Mouse (Mus musculus) CH12.LX (cell line): ENCODE data around the gene Zranb2. TPM values are rescaled to one million over a fixed set of nuclear protein-coding genes. Genes with fewer than 3 reads are reported as not detected.

ENCODE experiments used
- DNase-seq: peaks from one replicate; pipeline ENCODE4 v3.0.0-alpha.2; 2013; ENCODE audit errors: extremely low read depth
- H3K27ac ChIP-seq: 2 replicates; pipeline ENCODE4 v1.5.1; 2012; ENCODE audit warnings: low read depth, mild to moderate bottlenecking, control low read depth, moderate library complexity; ENCODE audit not compliant: insufficient read depth
- H3K27me3 ChIP-seq: replicated peaks from 2 replicates; pipeline ENCODE3; 2012; ENCODE audit warnings: inconsistent platforms
- H3K36me3 ChIP-seq, 2 experiments: replicated peaks in 1 of 2; 2 replicates each; pipeline versions ENCODE3 to v1.6.1; 2012; ENCODE audit warnings: inconsistent platforms in 1 of 2, low read length in 1 of 2, mild to moderate bottlenecking in 1 of 2, mixed read lengths in 1 of 2, moderate library complexity in 1 of 2; ENCODE audit not compliant: control insufficient read depth in 1 of 2, insufficient read depth in 1 of 2
- H3K4me1 ChIP-seq, 2 experiments: 2 replicates each; pipeline ENCODE4 v1.6.1; 2012; ENCODE audit warnings: inconsistent platforms in 1 of 2, moderate library complexity in 1 of 2; ENCODE audit not compliant: insufficient read depth in 2 of 2, control insufficient read depth in 1 of 2
- H3K4me2 ChIP-seq: 2 replicates; pipeline ENCODE4 v1.6.1; 2012; ENCODE audit warnings: low read depth, mild to moderate bottlenecking, control low read depth; ENCODE audit not compliant: poor library complexity, insufficient read depth, severe bottlenecking
- H3K4me3 ChIP-seq, 3 experiments: fragments of 150-350 bp in 1 of 3; sonication (generic) in 1 of 3; replicated peaks in 1 of 3; 2 replicates each; pipeline versions ENCODE3 to v1.5.1; 2011 to 2012; ENCODE audit warnings: low read depth in 2 of 3, low read length in 2 of 3, mild to moderate bottlenecking in 2 of 3, moderate library complexity in 2 of 3, control low read depth in 1 of 3, improper control_type of control experiment in 1 of 3, inconsistent platforms in 1 of 3, mixed read lengths in 1 of 3; ENCODE audit not compliant: poor library complexity in 1 of 3
- H3K79me2 ChIP-seq: replicated peaks from 2 replicates; pipeline ENCODE4 v1.6.1; 2012; ENCODE audit warnings: mild to moderate bottlenecking, moderate library complexity; ENCODE audit not compliant: control insufficient read depth, poor library complexity, insufficient read depth, severe bottlenecking; ENCODE audit errors: extremely low read depth
- H3K9ac ChIP-seq: 2 replicates; pipeline ENCODE4 v1.6.1; 2012; ENCODE audit warnings: low read depth, mild to moderate bottlenecking, control low read depth, moderate library complexity; ENCODE audit not compliant: insufficient read depth
- H3K9me3 ChIP-seq: replicated peaks from 2 replicates; pipeline ENCODE3; 2012; ENCODE audit warnings: low read length, inconsistent platforms, mixed read lengths
- BHLHE40 ChIP-seq: IDR thresholded peaks from 2 replicates; pipeline ENCODE4 v1.6.1; 2011; ENCODE audit warnings: mild to moderate bottlenecking, low read depth, low read length, improper control_type of control experiment
- CHD1 ChIP-seq: IDR thresholded peaks from 2 replicates; pipeline ENCODE4 v1.6.1; 2012; ENCODE audit warnings: low read depth, low read length, improper control_type of control experiment, inconsistent platforms
- CHD2 ChIP-seq: IDR thresholded peaks from 2 replicates; pipeline ENCODE4 v1.6.1; 2011; ENCODE audit warnings: low read length, improper control_type of control experiment
- CTCF ChIP-seq, 2 experiments: IDR thresholded peaks in 1 of 2; conservative IDR thresholded peaks in 1 of 2; 2 replicates each; pipeline ENCODE4 v1.5.1; 2011 to 2012; ENCODE audit warnings: low read depth in 2 of 2, low read length in 2 of 2, improper control_type of control experiment in 1 of 2, inconsistent platforms in 1 of 2, mild to moderate bottlenecking in 1 of 2, moderate library complexity in 1 of 2
- E2F4 ChIP-seq: IDR thresholded peaks from 2 replicates; pipeline ENCODE4 v1.6.1; 2011; ENCODE audit warnings: low read depth, low read length, improper control_type of control experiment; ENCODE audit not compliant: insufficient replicate concordance
- ELF1 ChIP-seq: IDR thresholded peaks from 2 replicates; pipeline ENCODE4 v1.6.1; 2014; ENCODE audit warnings: low read depth, mild to moderate bottlenecking, inconsistent platforms, low read length, improper control_type of control experiment
- EP300 ChIP-seq: IDR thresholded peaks from 2 replicates; pipeline ENCODE4 v1.6.1; 2011; ENCODE audit warnings: low read length, improper control_type of control experiment
- ETS1 ChIP-seq: conservative IDR thresholded peaks from 2 replicates; pipeline ENCODE4 v1.6.1; 2012; ENCODE audit warnings: low read depth, mild to moderate bottlenecking, inconsistent platforms, low read length, improper control_type of control experiment, moderate library complexity
- GABPA ChIP-seq: IDR thresholded peaks from 2 replicates; pipeline ENCODE4 v1.6.1; 2012; ENCODE audit warnings: low read depth, low read length, improper control_type of control experiment, inconsistent platforms; ENCODE audit not compliant: insufficient replicate concordance
- HCFC1 ChIP-seq: IDR thresholded peaks from 2 replicates; pipeline ENCODE4 v1.6.1; 2012; ENCODE audit warnings: low read depth, mild to moderate bottlenecking, inconsistent platforms, low read length, improper control_type of control experiment
- IRF4 ChIP-seq: IDR thresholded peaks from 2 replicates; pipeline ENCODE4 v1.6.1; 2014; ENCODE audit warnings: low read depth, mild to moderate bottlenecking, inconsistent platforms, low read length, improper control_type of control experiment
- JUN ChIP-seq: IDR thresholded peaks from 2 replicates; pipeline ENCODE4 v1.6.1; 2011; ENCODE audit warnings: low read depth, mild to moderate bottlenecking, low read length, improper control_type of control experiment, moderate library complexity; ENCODE audit not compliant: insufficient read depth
- KAT2A ChIP-seq: IDR thresholded peaks from 2 replicates; pipeline ENCODE4 v1.6.1; 2012; ENCODE audit warnings: low read length, improper control_type of control experiment, inconsistent platforms; ENCODE audit not compliant: insufficient replicate concordance
- MAFK ChIP-seq: IDR thresholded peaks from 2 replicates; pipeline ENCODE4 v1.6.1; 2011; ENCODE audit warnings: low read length, improper control_type of control experiment; ENCODE audit not compliant: insufficient replicate concordance
- MAX ChIP-seq: IDR thresholded peaks from 2 replicates; pipeline ENCODE4 v1.6.1; 2011; ENCODE audit warnings: low read length, improper control_type of control experiment
- MAZ ChIP-seq: IDR thresholded peaks from 2 replicates; pipeline ENCODE4 v1.6.1; 2012; ENCODE audit warnings: low read depth, mild to moderate bottlenecking, inconsistent platforms, low read length, improper control_type of control experiment, moderate library complexity
- MEF2A ChIP-seq: IDR thresholded peaks from 2 replicates; pipeline ENCODE4 v1.6.1; 2014; ENCODE audit warnings: low read depth, mild to moderate bottlenecking, inconsistent platforms, low read length, improper control_type of control experiment, borderline replicate concordance
- MXI1 ChIP-seq: IDR thresholded peaks from 2 replicates; pipeline ENCODE4 v1.6.1; 2011; ENCODE audit warnings: mild to moderate bottlenecking, low read depth, low read length, improper control_type of control experiment
- MYC ChIP-seq: IDR thresholded peaks from 2 replicates; pipeline ENCODE4 v1.6.1; 2011; ENCODE audit warnings: low read depth, mild to moderate bottlenecking, improper control_type of control experiment, low read length
- NELFE ChIP-seq: IDR thresholded peaks from 2 replicates; pipeline ENCODE4 v1.6.1; 2011; ENCODE audit warnings: low read depth, low read length, improper control_type of control experiment
- NRF1 ChIP-seq: IDR thresholded peaks from 2 replicates; pipeline ENCODE4 v1.6.1; 2014; ENCODE audit warnings: low read depth, mild to moderate bottlenecking, inconsistent platforms, low read length, improper control_type of control experiment, moderate library complexity
- PAX5 ChIP-seq: IDR thresholded peaks from 2 replicates; pipeline ENCODE4 v1.6.1; 2012; ENCODE audit warnings: low read length, inconsistent platforms, mixed read lengths
- POLR2A ChIP-seq: IDR thresholded peaks from 2 replicates; pipeline ENCODE4 v1.6.1; 2011; ENCODE audit warnings: low read depth, mild to moderate bottlenecking, improper control_type of control experiment, low read length
- POLR2AphosphoS2 ChIP-seq: IDR thresholded peaks from 2 replicates; pipeline ENCODE4 v1.6.1; 2011; ENCODE audit warnings: low read depth, low read length, improper control_type of control experiment
- RAD21 ChIP-seq: IDR thresholded peaks from 2 replicates; pipeline ENCODE4 v1.6.1; 2011; ENCODE audit warnings: low read depth, mild to moderate bottlenecking, low read length, improper control_type of control experiment, moderate library complexity
- RCOR1 ChIP-seq: conservative IDR thresholded peaks from 2 replicates; pipeline ENCODE4 v1.6.1; 2012; ENCODE audit warnings: low read depth, mild to moderate bottlenecking, inconsistent platforms, low read length, improper control_type of control experiment
- SIN3A ChIP-seq: IDR thresholded peaks from 2 replicates; pipeline ENCODE4 v1.6.1; 2012; ENCODE audit warnings: low read length, improper control_type of control experiment, inconsistent platforms
- SMC3 ChIP-seq: IDR thresholded peaks from 2 replicates; pipeline ENCODE4 v1.6.1; 2011; ENCODE audit warnings: low read depth, low read length, improper control_type of control experiment
- TBP ChIP-seq: conservative IDR thresholded peaks from 2 replicates; pipeline ENCODE4 v1.6.1; 2011; ENCODE audit warnings: low read depth, low read length, improper control_type of control experiment
- TCF12 ChIP-seq: IDR thresholded peaks from 2 replicates; pipeline ENCODE4 v1.6.1; 2014; ENCODE audit warnings: low read depth, mild to moderate bottlenecking, inconsistent platforms, low read length, improper control_type of control experiment
- UBTF ChIP-seq: IDR thresholded peaks from 2 replicates; pipeline ENCODE4 v1.6.1; 2012; ENCODE audit warnings: low read depth, mild to moderate bottlenecking, inconsistent platforms, low read length, improper control_type of control experiment, moderate library complexity
- USF1 ChIP-seq: IDR thresholded peaks from 2 replicates; pipeline ENCODE4 v1.6.1; 2014; ENCODE audit warnings: low read depth, mild to moderate bottlenecking, inconsistent platforms, low read length, improper control_type of control experiment
- USF2 ChIP-seq: conservative IDR thresholded peaks from 2 replicates; pipeline ENCODE4 v1.6.1; 2011; ENCODE audit warnings: low read depth, low read length, improper control_type of control experiment
- ZC3H11A ChIP-seq: IDR thresholded peaks from 2 replicates; pipeline ENCODE4 v1.6.1; 2012; ENCODE audit warnings: low read depth, mild to moderate bottlenecking, inconsistent platforms, low read length, improper control_type of control experiment
- ZKSCAN1 ChIP-seq: IDR thresholded peaks from 2 replicates; pipeline ENCODE4 v1.6.1; 2012; ENCODE audit warnings: low read depth, inconsistent platforms, low read length, improper control_type of control experiment, borderline replicate concordance
- ZMIZ1 ChIP-seq: IDR thresholded peaks from 2 replicates; pipeline ENCODE4 v1.6.1; 2012; ENCODE audit warnings: low read depth, mild to moderate bottlenecking, inconsistent platforms, low read length, improper control_type of control experiment
- ZNF384 ChIP-seq: IDR thresholded peaks from 2 replicates; pipeline ENCODE4 v1.6.1; 2012; ENCODE audit warnings: low read depth, low read length, improper control_type of control experiment, inconsistent platforms
- dilution Hi-C: fragments of 300-500 bp; cut with MboI; formaldehyde crosslinking; loops from 2 replicates; pipeline ENCODE4 v1.14.3; 2020; ENCODE audit warnings: low sequenced_read_pairs; ENCODE audit not compliant: extremely low pct_unique_long_range_greater_than_20kb, extremely low pct_ligation_motif_present
- in situ Hi-C: fragments of 300-500 bp; cut with MboI; formaldehyde crosslinking; loops from 3 replicates; pipeline ENCODE4 v1.14.3; 2019; ENCODE audit warnings: low sequenced_read_pairs, low pct_ligation_motif_present, low pct_unique_long_range_greater_than_20kb, mixed read lengths
- polyA plus RNA-seq: library from polyadenylated mRNA; unstranded; fragments of >175 nt; gene quantifications from 2 replicates; pipeline ENCODE4 v1.2.1, GENCODE M21; 2012; ENCODE audit warnings: low read depth; ENCODE audit not compliant: insufficient read length
- total RNA-seq, 2 experiments: library from RNA; depleted of rRNA; stranded (reverse); fragments of 300-350 nt in 1 of 2; fragments of >200 nt in 1 of 2; gene quantifications; 2 replicates each; pipeline ENCODE4 v1.2.3; 2012 to 2014

Zranb2 gene
- total RNA-seq (2012; rRNA removed) (87.5 and 116 TPM in 2 replicates), total RNA-seq (2014; rRNA removed) (240 and 260 TPM in 2 replicates), polyA plus RNA-seq (346 and 358 TPM in 2 replicates)

GRCm38 (mm10) chr3:157533964-157534785 is at the start of gene Zranb2:
Gene Zranb2 (plus strand): TSS chr3:157534160.
- peak within 1 kb of the TSS; percentile 71 to 84 (median 77) for H3K4me3 ChIP-seq
- H3K9ac ChIP-seq = peak within 1 kb of the TSS; percentile 88
- no peaks in the 10 kb centered on the region for H3K27me3 ChIP-seq
- H3K9me3 ChIP-seq = no peaks in the 10 kb centered on the region
- H3K36me3 ChIP-seq = peaks cover 16 to 32% of the 10 kb centered on the region in 2 experiments
- peak within 1 kb of the TSS; percentile 73 for H3K27ac ChIP-seq
- in situ Hi-C loops (loop anchor here (25.0 kb wide), 1 partner anchor 478 kb away; no protein-coding TSS in a partner anchor), dilution Hi-C loops (no loop called here)
- peaks cover 40% of the 10 kb centered on the region for H3K79me2 ChIP-seq
- DNase-seq = peak; percentile 98
- H3K4me2 ChIP-seq = peak within 1 kb of the TSS; percentile 41
- peaks cover 7 to 38% of the 10 kb centered on the region in 2 experiments for H3K4me1 ChIP-seq
- peak; percentile 100 for TF ChIP-seq MAX
- peak; percentile 66 for TF ChIP-seq USF2
- no peak for TF ChIP-seq EP300
- TF ChIP-seq KAT2A = peak; percentile 94; the same call in 1 of the 2 replicates
- TF ChIP-seq ZMIZ1 = peak; percentile 88
- TF ChIP-seq MAZ = peak; percentile 79
- TF ChIP-seq HCFC1 = peak; percentile 97
- peak; percentile 83 for TF ChIP-seq MEF2A
- peak; percentile 75 for TF ChIP-seq TBP
- TF ChIP-seq POLR2AphosphoS2 = peak; percentile 82; the same call in 1 of the 2 replicates
- no peak for TF ChIP-seq CHD2
- TF ChIP-seq TCF12 = peak; percentile 94
- no peak; the same call in 1 of the 2 replicates for TF ChIP-seq GABPA
- peak; percentile 29; the same call in 1 of the 2 replicates for TF ChIP-seq MYC
- TF ChIP-seq ZNF384 = 0 out of 2 replicates have a peak, but pooled peaks have one; percentile 8
- no peak for TF ChIP-seq JUN
- no peak for TF ChIP-seq E2F4
- TF ChIP-seq ZC3H11A = no peak
- peak in 1 of 2 experiments; percentile 45; a peak in 2 of 4 replicates for TF ChIP-seq CTCF (conservative IDR thresholded peaks at IDR 0.05 in 1 of 2, IDR thresholded peaks at IDR 0.05 in 1 of 2; ENCODE audit: low read depth in 2 of 2, low read length in 2 of 2)
- TF ChIP-seq MXI1 = peak; percentile 85
- peak; percentile 64 for TF ChIP-seq IRF4
- TF ChIP-seq POLR2A = peak; percentile 96
- peak; percentile 90 for TF ChIP-seq RCOR1
- TF ChIP-seq SIN3A = peak; percentile 85
- TF ChIP-seq RAD21 = no peak
- no peak for TF ChIP-seq ZKSCAN1
- TF ChIP-seq UBTF = peak; percentile 67; the same call in 1 of the 2 replicates
- peak; percentile 85 for TF ChIP-seq USF1
- no peak for TF ChIP-seq SMC3
- TF ChIP-seq CHD1 = no peak
- TF ChIP-seq PAX5 = no peak
- TF ChIP-seq ETS1 = 0 out of 2 replicates have a peak, but pooled peaks have one; percentile 7
- TF ChIP-seq MAFK = no peak
- TF ChIP-seq NRF1 = peak; percentile 80
- peak; percentile 93 for TF ChIP-seq NELFE
- peak; percentile 100 for TF ChIP-seq ELF1
- TF ChIP-seq BHLHE40 = peak; percentile 98
